Mouse (Mus musculus) embryonic fibroblast, embryonic 13.5 days (primary cell): ENCODE results near the gene Adam23. TPM values are rescaled to one million over a fixed set of nuclear protein-coding genes. Genes with fewer than 3 reads are reported as not detected.

Source experiments
- H3K27ac ChIP-seq: 2 replicates; pipeline ENCODE4 v1.5.1; 2012; ENCODE audit warnings: low read length, control low read depth, inconsistent platforms; ENCODE audit not compliant: insufficient read depth
- H3K4me1 ChIP-seq: 2 replicates; pipeline ENCODE4 v1.6.1; 2011; ENCODE audit warnings: low read length; ENCODE audit not compliant: control insufficient read depth, insufficient read depth
- H3K4me3 ChIP-seq: 2 replicates; pipeline ENCODE4 v1.5.1; 2011; ENCODE audit warnings: mild to moderate bottlenecking, control low read depth, low read length; ENCODE audit not compliant: insufficient read depth
- CTCF ChIP-seq: IDR thresholded peaks from 2 replicates; pipeline ENCODE4 v1.5.1; 2011; ENCODE audit warnings: mild to moderate bottlenecking, control low read depth, low read length, moderate library complexity, borderline replicate concordance; ENCODE audit not compliant: insufficient read depth
- POLR2A ChIP-seq: IDR thresholded peaks from 2 replicates; pipeline ENCODE4 v1.6.1; 2011; ENCODE audit warnings: low read depth, mild to moderate bottlenecking, control low read depth, low read length, moderate library complexity
- polyA plus RNA-seq: library from polyadenylated mRNA; stranded (reverse); fragments of >200 nt; gene quantifications from 2 replicates; pipeline ENCODE4 v1.2.4, GENCODE M21; 2011; ENCODE audit warnings: low read depth; ENCODE audit not compliant: missing spikeins, insufficient read length

Gene Adam23
- polyA plus RNA-seq, 1 experiment: 54.1 TPM

- Histone ChIP-seq H3K4me1 (no peaks in the 10 kb centered on the region), H3K4me3 (no peak overlapping the region), H3K27ac (0 out of 2 replicates have a peak overlapping the region, but pooled peaks have one; percentile 14)
- TF ChIP-seq POLR2A (no peak), CTCF (no peak)
Observed at GRCm38 (mm10) chr1:63534271-63534827, 88.7 kb downstream of the Adam23 start.

GRCm38 (mm10) chr1:63539884-63540613 lies 94.4 kb downstream of the Adam23 start:
- H3K4me1 ChIP-seq: no peaks in the 10 kb centered on the region
- H3K27ac ChIP-seq: no peak overlapping the region
- no peak for TF ChIP-seq CTCF
- TF ChIP-seq POLR2A: no peak
- no peak overlapping the region for H3K4me3 ChIP-seq

DNA sequence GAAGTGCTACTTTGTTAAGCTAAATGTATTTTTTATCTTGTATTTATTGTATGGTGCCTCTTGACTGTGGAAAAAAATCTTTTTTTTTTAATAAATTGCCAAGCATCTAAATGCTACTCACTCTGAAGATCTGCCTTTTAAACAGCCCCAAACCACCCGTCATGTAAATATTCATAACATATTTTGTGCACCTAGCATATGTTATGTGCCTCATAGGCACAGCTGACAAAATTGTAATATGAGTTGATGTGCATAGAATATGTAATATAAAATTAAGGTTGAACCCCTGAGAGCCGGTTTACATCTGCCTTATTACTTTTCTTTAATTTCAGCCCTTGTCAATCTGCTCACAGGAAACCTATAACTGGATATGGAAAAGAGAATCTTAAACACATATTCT lies 98.4 kb downstream of the Adam23 start:
- H3K4me1 ChIP-seq: no peaks in the 10 kb centered on the region
- no peak overlapping the region for H3K27ac ChIP-seq
- H3K4me3 ChIP-seq: no peak overlapping the region
- no peak for TF ChIP-seq CTCF
- no peak for TF ChIP-seq POLR2A

DNA sequence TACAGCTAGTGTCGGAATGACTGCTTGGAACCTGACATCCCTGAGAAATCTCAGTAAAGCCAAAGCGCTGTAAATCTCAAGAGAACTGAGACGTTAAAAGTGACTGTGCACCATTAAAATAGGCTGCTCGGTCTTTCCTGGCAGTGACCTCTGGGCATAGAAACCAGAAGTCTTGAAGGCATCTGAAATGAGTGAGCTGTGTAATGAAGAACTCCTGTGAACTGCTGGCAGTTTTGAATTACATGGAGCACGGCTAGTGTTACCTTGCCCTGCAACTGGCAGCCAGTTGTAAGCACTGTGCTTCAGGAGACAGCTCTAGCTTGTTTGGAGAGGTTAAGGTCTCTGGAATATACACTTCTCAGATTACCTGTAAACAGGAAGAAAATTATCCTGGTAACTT lies 107.3 kb downstream of the Adam23 start:
- no peak for TF ChIP-seq CTCF
- no peak for TF ChIP-seq POLR2A
- peaks cover 12% of the 10 kb centered on the region for H3K4me1 ChIP-seq
- H3K4me3 ChIP-seq: no peak overlapping the region
- peak overlapping the region; percentile 4; the same call in 1 of the 2 replicates for H3K27ac ChIP-seq

DNA sequence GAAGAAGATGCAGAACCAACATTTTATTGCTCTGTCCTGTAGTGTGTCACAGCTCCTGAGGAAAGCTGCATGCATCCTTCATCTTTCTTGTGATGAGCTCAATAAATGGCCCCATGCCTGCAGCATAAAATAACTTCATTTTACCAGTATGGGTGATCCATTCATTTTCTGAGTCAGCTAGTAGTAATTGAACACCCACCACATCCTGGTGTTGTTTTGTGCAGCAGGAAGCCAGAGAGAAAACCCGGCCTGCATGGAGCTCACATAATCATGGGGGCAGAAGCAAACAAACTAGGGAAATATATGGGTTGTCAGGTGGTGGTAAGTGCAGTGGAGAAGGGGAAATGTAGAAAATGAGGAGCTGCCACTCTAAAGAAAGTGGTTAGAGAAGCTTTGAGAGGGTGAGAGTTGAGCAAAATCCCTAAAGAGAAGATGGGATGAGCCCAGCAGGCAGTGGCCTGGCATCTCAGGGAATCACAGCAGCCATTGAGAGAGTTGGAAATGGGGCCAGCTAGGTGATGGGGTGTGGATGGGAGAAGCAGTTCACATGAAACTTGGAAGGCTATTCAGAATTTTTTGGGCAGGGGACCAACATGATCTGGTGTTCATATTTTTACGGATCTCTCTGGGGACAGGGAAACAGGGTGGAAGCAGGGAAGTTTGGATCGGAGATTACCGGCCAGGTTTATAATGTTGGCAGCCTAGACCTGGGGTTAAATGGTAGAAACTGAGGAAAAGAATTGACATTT lies 116.3 kb downstream of the Adam23 start:
- peaks cover 6% of the 10 kb centered on the region for H3K4me1 ChIP-seq
- TF ChIP-seq CTCF (no peak), POLR2A (no peak)
- H3K27ac ChIP-seq: no peak overlapping the region
- H3K4me3 ChIP-seq: no peak overlapping the region

DNA sequence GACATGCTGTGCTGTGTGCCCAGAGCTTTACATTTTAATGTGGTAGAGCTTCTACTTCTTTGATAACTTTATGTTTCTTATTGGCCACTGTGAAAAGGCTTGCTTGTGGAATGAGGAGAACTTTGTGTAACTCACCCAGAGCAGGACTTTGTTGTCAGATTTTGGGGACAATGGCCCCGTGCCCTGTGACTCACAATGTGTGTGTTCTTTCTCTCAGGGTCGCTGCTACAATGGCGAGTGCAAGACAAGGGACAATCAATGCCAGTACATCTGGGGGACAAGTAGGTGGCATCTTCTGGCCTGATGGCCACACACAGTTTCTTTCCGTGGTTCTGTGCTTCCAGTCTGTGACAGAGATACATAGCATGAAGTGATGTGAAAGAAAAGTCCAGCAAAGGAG lies 118.2 kb downstream of the Adam23 start:
- no peak for TF ChIP-seq POLR2A
- no peak for TF ChIP-seq CTCF
- H3K27ac ChIP-seq: no peak overlapping the region
- H3K4me3 ChIP-seq: no peak overlapping the region
- peaks cover 9% of the 10 kb centered on the region for H3K4me1 ChIP-seq

DNA sequence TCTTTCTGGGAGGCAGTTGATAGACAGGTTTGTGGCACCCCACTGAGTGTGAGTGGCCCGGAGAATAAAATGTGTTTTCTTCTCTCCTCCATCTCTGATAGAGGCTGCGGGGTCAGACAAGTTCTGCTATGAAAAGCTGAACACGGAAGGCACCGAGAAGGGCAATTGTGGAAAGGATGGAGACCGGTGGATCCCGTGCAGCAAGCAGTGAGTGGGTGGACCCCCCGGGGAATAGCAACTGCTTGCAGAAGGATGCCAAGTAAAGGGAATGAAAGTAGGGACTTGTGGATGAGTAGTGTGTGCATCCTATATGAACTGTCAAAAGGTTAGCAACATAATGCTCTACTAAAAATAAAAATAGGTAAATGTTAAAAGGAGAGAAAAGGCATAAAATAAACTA lies 120.8 kb downstream of the Adam23 start:
- H3K4me1 ChIP-seq: peaks cover 8% of the 10 kb centered on the region
- TF ChIP-seq CTCF: no peak
- TF ChIP-seq POLR2A: no peak
- H3K27ac ChIP-seq: no peak overlapping the region
- H3K4me3 ChIP-seq: no peak overlapping the region

- TF ChIP-seq POLR2A (no peak), CTCF (no peak)
- no peak overlapping the region for H3K27ac ChIP-seq
- peaks cover 5% of the 10 kb centered on the region; the same call in 1 of the 2 replicates for H3K4me1 ChIP-seq
- no peak overlapping the region for H3K4me3 ChIP-seq
Observed at GRCm38 (mm10) chr1:63567031-63567430, 121.3 kb downstream of the Adam23 start.

GRCm38 (mm10) chr1:63572229-63572628 lies 126.5 kb downstream of the Adam23 start:
- TF ChIP-seq CTCF (no peak), POLR2A (no peak)
- Histone ChIP-seq H3K4me1 (peaks cover 2% of the 10 kb centered on the region; the same call in 1 of the 2 replicates), H3K4me3 (no peak overlapping the region), H3K27ac (no peak overlapping the region)

DNA sequence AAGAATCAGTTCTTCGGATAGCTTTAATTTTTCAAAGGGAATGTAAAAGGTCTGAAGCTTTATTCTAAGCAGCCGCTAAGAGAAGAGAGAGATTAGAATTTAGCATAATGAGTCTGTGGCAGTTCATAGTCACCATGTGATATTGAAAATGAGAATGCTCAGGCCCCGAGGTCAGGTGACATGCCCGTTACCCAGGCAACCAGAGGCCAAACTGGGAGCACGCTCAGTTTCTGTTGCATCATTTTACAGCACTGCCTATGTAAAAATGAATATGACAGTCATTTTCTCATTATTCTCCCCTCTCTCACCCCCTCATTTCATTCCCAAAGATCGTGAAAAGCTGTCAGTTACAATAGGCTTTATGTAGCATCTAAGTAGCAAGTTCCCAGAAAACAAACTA lies 127.7 kb downstream of the Adam23 start:
- no peak for TF ChIP-seq CTCF
- no peak for TF ChIP-seq POLR2A
- Histone ChIP-seq H3K4me3 (no peak overlapping the region), H3K27ac (no peak overlapping the region), H3K4me1 (no peaks in the 10 kb centered on the region)
